Mouse (Mus musculus): ENCODE measurements around the gene Anxa2. TPM values are rescaled to one million over a fixed set of nuclear protein-coding genes. Genes with fewer than 3 reads are reported as not detected.

Gene Anxa2
- total RNA-seq, 2 experiments from 2014 or later: 8.8 to 9.6 TPM

GRCm38 (mm10) chr9:69467310-69467939, 14.0 kb downstream of the Anxa2 start:
- DNase-seq (ENCODE audit: low spot score in 2 of 2): no peak
- H3K27ac ChIP-seq: no peak overlapping the region
- H3K4me3 ChIP-seq: no peak overlapping the region
- TF ChIP-seq CTCF (conservative IDR thresholded peaks at IDR 0.05): no peak

GRCm38 (mm10) chr9:69468991-69469390, 15.6 kb downstream of the Anxa2 start:
- no peak for TF ChIP-seq CTCF (conservative IDR thresholded peaks at IDR 0.05)
- Histone ChIP-seq H3K27ac (no peak overlapping the region), H3K4me3 (no peak overlapping the region)
- DNase-seq (ENCODE audit: low spot score in 2 of 2): no peak

GRCm38 (mm10) chr9:69470362-69470761, 16.9 kb downstream of the Anxa2 start:
- Histone ChIP-seq H3K27ac (no peak overlapping the region), H3K4me3 (no peak overlapping the region)
- no peak for TF ChIP-seq CTCF (conservative IDR thresholded peaks at IDR 0.05)
- DNase-seq (ENCODE audit: low spot score in 2 of 2): no peak

- no peak for TF ChIP-seq CTCF (conservative IDR thresholded peaks at IDR 0.05)
- DNase-seq (ENCODE audit: low spot score in 2 of 2): no peak
- no peak overlapping the region for H3K27ac ChIP-seq
- H3K4me3 ChIP-seq: no peak overlapping the region
These were observed 17.5 kb downstream of the Anxa2 start for GRCm38 (mm10) chr9:69470921-69471320.

- H3K27ac ChIP-seq: no peak overlapping the region
- no peak for TF ChIP-seq CTCF (conservative IDR thresholded peaks at IDR 0.05)
- no peak for DNase-seq (ENCODE audit: low spot score in 2 of 2)
These were observed 19.3 kb downstream of the Anxa2 start for GRCm38 (mm10) chr9:69472724-69473123.

GRCm38 (mm10) chr9:69475873-69476272, 22.5 kb downstream of the Anxa2 start:
- DNase-seq (ENCODE audit: low spot score in 2 of 2): no peak
- TF ChIP-seq CTCF (conservative IDR thresholded peaks at IDR 0.05): no peak
- Histone ChIP-seq H3K4me3 (no peak overlapping the region), H3K27ac (no peak overlapping the region)

More at GRCm38 (mm10) chr9:69472724-69473123, 19.3 kb downstream of the Anxa2 start:
- no peak overlapping the region for H3K4me3 ChIP-seq

GRCm38 (mm10) chr9:69477195-69477823, 23.9 kb downstream of the Anxa2 start:
- H3K4me3 ChIP-seq: no peak overlapping the region
- TF ChIP-seq CTCF (conservative IDR thresholded peaks at IDR 0.05): no peak
- no peak overlapping the region for H3K27ac ChIP-seq
- DNase-seq (ENCODE audit: low spot score in 2 of 2): no peak

- Histone ChIP-seq H3K27ac (no peak overlapping the region), H3K4me3 (no peak overlapping the region)
- no peak for TF ChIP-seq CTCF (conservative IDR thresholded peaks at IDR 0.05)
- no peak for DNase-seq (ENCODE audit: low spot score in 2 of 2)
These were observed 24.4 kb downstream of the Anxa2 start for GRCm38 (mm10) chr9:69477824-69478222.

- Histone ChIP-seq H3K27ac (no peak overlapping the region), H3K4me3 (no peak overlapping the region)
- peak; percentile 96 for TF ChIP-seq CTCF (conservative IDR thresholded peaks at IDR 0.05)
- peak; percentile 74 to 92 for DNase-seq (ENCODE audit: low spot score in 2 of 2)
These were observed 26.9 kb downstream of the Anxa2 start for GRCm38 (mm10) chr9:69480344-69480743.

- DNase-seq (ENCODE audit: low spot score in 2 of 2): no peak
- TF ChIP-seq CTCF (conservative IDR thresholded peaks at IDR 0.05): no peak
- no peak overlapping the region for H3K27ac ChIP-seq
- H3K4me3 ChIP-seq: no peak overlapping the region
These were observed 30.4 kb downstream of the Anxa2 start for GRCm38 (mm10) chr9:69483811-69484210.

GRCm38 (mm10) chr9:69486140-69486539, 32.7 kb downstream of the Anxa2 start:
- TF ChIP-seq CTCF (conservative IDR thresholded peaks at IDR 0.05): no peak
- Histone ChIP-seq H3K4me3 (no peak overlapping the region), H3K27ac (no peak overlapping the region)
- DNase-seq (ENCODE audit: low spot score in 2 of 2): no peak

GRCm38 (mm10) chr9:69488510-69488909, 35.1 kb downstream of the Anxa2 start:
- Histone ChIP-seq H3K27ac (no peak overlapping the region), H3K4me3 (no peak overlapping the region)
- TF ChIP-seq CTCF (conservative IDR thresholded peaks at IDR 0.05): no peak
- no peak for DNase-seq (ENCODE audit: low spot score in 2 of 2)

- Histone ChIP-seq H3K4me3 (no peak overlapping the region), H3K27ac (no peak overlapping the region)
- TF ChIP-seq CTCF (conservative IDR thresholded peaks at IDR 0.05): peak; percentile 73
- no peak for DNase-seq (ENCODE audit: low spot score in 2 of 2)
These were observed 35.6 kb downstream of the Anxa2 start for GRCm38 (mm10) chr9:69488972-69489371.

GRCm38 (mm10) chr9:69492809-69493208, 39.4 kb downstream of the Anxa2 start:
- TF ChIP-seq CTCF (conservative IDR thresholded peaks at IDR 0.05): peak; percentile 37
- no peak overlapping the region for H3K27ac ChIP-seq
- no peak for DNase-seq (ENCODE audit: low spot score in 2 of 2)
- no peak overlapping the region for H3K4me3 ChIP-seq
